Mouse (Mus musculus): Measurements from ENCODE around the gene Shc3.

- TF ChIP-seq GATA1 (IDR thresholded peaks at IDR 0.05; ENCODE audit: low read length) (no peak), TAL1 (IDR thresholded peaks at IDR 0.05; ENCODE audit: low read length) (no peak)
These were observed 34.1 kb upstream of the Shc3 start for GRCm38 (mm10) chr13:51603221-51603893.

Data from erythroblast, embryonic 14.5 days (primary cell).